Mouse (Mus musculus): ENCODE results near the gene Arhgef38. TPM values are rescaled to one million over a fixed set of nuclear protein-coding genes. Genes with fewer than 3 reads are reported as not detected.

Arhgef38 gene
- 0.13 and 0.26 TPM in 2 replicates for polyA plus RNA-seq (2015; fragmentation: Nextera tagmentation; extraction: Ambion mirVana)

GRCm38 (mm10) chr3:133234821-133235295 lies at the start of gene Arhgef38:
TSS of gene Arhgef38 (minus strand) at chr3:133234949.
- 45% methylated on average over 11 of the region's 12 CpGs for WGBS
- Histone ChIP-seq H3K27ac (ENCODE audit: low read length) (no peak within 1 kb of the TSS), H3K4me1 (ENCODE audit: control insufficient read depth, insufficient read depth, low read length) (no peaks in the 10 kb centered on the region), H3K4me2 (ENCODE audit: low read depth, low read length) (no peak within 1 kb of the TSS), H3K4me3 (ENCODE audit: low read length) (no peak within 1 kb of the TSS), H3K27me3 (ENCODE audit: control insufficient read depth, insufficient read depth, low read length) (no peaks in the 10 kb centered on the region), H3K9ac (ENCODE audit: low read length) (no peak within 1 kb of the TSS), H3K36me3 (ENCODE audit: control insufficient read depth, insufficient read depth) (no peaks in the 10 kb centered on the region), H3K9me3 (replicated peaks; ENCODE audit: control insufficient read depth, low read length) (no peaks in the 10 kb centered on the region)
- no peak for ATAC-seq (replicated peaks; ENCODE audit: extremely low read depth, insufficient read depth, low FRiP score)

GRCm38 (mm10) chr3:133271887-133272286 lies 37.1 kb upstream of the Arhgef38 start:
- H3K4me3 ChIP-seq (ENCODE audit: low read length), result no peak overlapping the region
- no peaks in the 10 kb centered on the region for H3K27me3 ChIP-seq (ENCODE audit: control insufficient read depth, insufficient read depth, low read length)
- 5% methylated on average over 3 of the region's 3 CpGs for WGBS
- no peak overlapping the region for H3K9ac ChIP-seq (ENCODE audit: low read length)
- H3K9me3 ChIP-seq (replicated peaks; ENCODE audit: control insufficient read depth, low read length), result no peaks in the 10 kb centered on the region
- H3K36me3 ChIP-seq (ENCODE audit: control insufficient read depth, insufficient read depth), result no peaks in the 10 kb centered on the region
- H3K27ac ChIP-seq (ENCODE audit: low read length), result no peak overlapping the region
- H3K4me1 ChIP-seq (ENCODE audit: control insufficient read depth, insufficient read depth, low read length), result no peaks in the 10 kb centered on the region
- no peak for ATAC-seq (replicated peaks; ENCODE audit: extremely low read depth, insufficient read depth, low FRiP score)
- H3K4me2 ChIP-seq (ENCODE audit: low read depth, low read length), result no peak overlapping the region

- Histone ChIP-seq H3K4me1 (ENCODE audit: control insufficient read depth, insufficient read depth, low read length) (no peaks in the 10 kb centered on the region), H3K4me3 (ENCODE audit: low read length) (no peak overlapping the region), H3K36me3 (ENCODE audit: control insufficient read depth, insufficient read depth) (no peaks in the 10 kb centered on the region), H3K27ac (ENCODE audit: low read length) (no peak overlapping the region), H3K4me2 (ENCODE audit: low read depth, low read length) (no peak overlapping the region), H3K9me3 (replicated peaks; ENCODE audit: control insufficient read depth, low read length) (no peaks in the 10 kb centered on the region), H3K27me3 (ENCODE audit: control insufficient read depth, insufficient read depth, low read length) (no peaks in the 10 kb centered on the region), H3K9ac (ENCODE audit: low read length) (no peak overlapping the region)
- WGBS, result 88% methylated on average over 2 of the region's 2 CpGs
- ATAC-seq (replicated peaks; ENCODE audit: extremely low read depth, insufficient read depth, low FRiP score), result no peak
These were observed 24.1 kb upstream of the Arhgef38 start for GRCm38 (mm10) chr3:133258860-133259259.

GRCm38 (mm10) chr3:133255842-133256241 lies 21.1 kb upstream of the Arhgef38 start:
- Histone ChIP-seq H3K9ac (ENCODE audit: low read length) (no peak overlapping the region), H3K4me3 (ENCODE audit: low read length) (no peak overlapping the region), H3K27me3 (ENCODE audit: control insufficient read depth, insufficient read depth, low read length) (no peaks in the 10 kb centered on the region), H3K36me3 (ENCODE audit: control insufficient read depth, insufficient read depth) (no peaks in the 10 kb centered on the region), H3K27ac (ENCODE audit: low read length) (no peak overlapping the region), H3K4me1 (ENCODE audit: control insufficient read depth, insufficient read depth, low read length) (no peaks in the 10 kb centered on the region), H3K9me3 (replicated peaks; ENCODE audit: control insufficient read depth, low read length) (no peaks in the 10 kb centered on the region), H3K4me2 (ENCODE audit: low read depth, low read length) (no peak overlapping the region)
- 75% methylated on average over 4 of the region's 4 CpGs for WGBS
- ATAC-seq (replicated peaks; ENCODE audit: extremely low read depth, insufficient read depth, low FRiP score), result no peak

GRCm38 (mm10) chr3:133244027-133244426 lies 9.3 kb upstream of the Arhgef38 start:
- H3K4me2 ChIP-seq (ENCODE audit: low read depth, low read length), result no peak overlapping the region
- H3K27ac ChIP-seq (ENCODE audit: low read length), result no peak overlapping the region
- ATAC-seq (replicated peaks; ENCODE audit: extremely low read depth, insufficient read depth, low FRiP score), result no peak
- no peaks in the 10 kb centered on the region for H3K27me3 ChIP-seq (ENCODE audit: control insufficient read depth, insufficient read depth, low read length)
- H3K9ac ChIP-seq (ENCODE audit: low read length), result no peak overlapping the region
- 84% methylated on average over 9 of the region's 9 CpGs for WGBS
- no peak overlapping the region for H3K4me3 ChIP-seq (ENCODE audit: low read length)
- H3K9me3 ChIP-seq (replicated peaks; ENCODE audit: control insufficient read depth, low read length), result no peaks in the 10 kb centered on the region
- no peaks in the 10 kb centered on the region for H3K4me1 ChIP-seq (ENCODE audit: control insufficient read depth, insufficient read depth, low read length)
- H3K36me3 ChIP-seq (ENCODE audit: control insufficient read depth, insufficient read depth), result no peaks in the 10 kb centered on the region

- ATAC-seq (replicated peaks; ENCODE audit: extremely low read depth, insufficient read depth, low FRiP score), result no peak
- Histone ChIP-seq H3K4me2 (ENCODE audit: low read depth, low read length) (no peak overlapping the region), H3K4me1 (ENCODE audit: control insufficient read depth, insufficient read depth, low read length) (no peaks in the 10 kb centered on the region), H3K4me3 (ENCODE audit: low read length) (no peak overlapping the region), H3K27me3 (ENCODE audit: control insufficient read depth, insufficient read depth, low read length) (no peaks in the 10 kb centered on the region), H3K9me3 (replicated peaks; ENCODE audit: control insufficient read depth, low read length) (no peaks in the 10 kb centered on the region), H3K27ac (ENCODE audit: low read length) (no peak overlapping the region), H3K9ac (ENCODE audit: low read length) (no peak overlapping the region), H3K36me3 (ENCODE audit: control insufficient read depth, insufficient read depth) (no peaks in the 10 kb centered on the region)
- WGBS, result 63% methylated on average over 1 of the region's 1 CpGs
These were observed 7.2 kb upstream of the Arhgef38 start for GRCm38 (mm10) chr3:133241916-133242315.

GRCm38 (mm10) chr3:133233993-133234392 lies 756 bp downstream of the Arhgef38 start:
- Histone ChIP-seq H3K4me3 (ENCODE audit: low read length) (no peak overlapping the region), H3K4me2 (ENCODE audit: low read depth, low read length) (no peak overlapping the region), H3K36me3 (ENCODE audit: control insufficient read depth, insufficient read depth) (no peaks in the 10 kb centered on the region), H3K27ac (ENCODE audit: low read length) (no peak overlapping the region), H3K27me3 (ENCODE audit: control insufficient read depth, insufficient read depth, low read length) (no peaks in the 10 kb centered on the region), H3K9me3 (replicated peaks; ENCODE audit: control insufficient read depth, low read length) (no peaks in the 10 kb centered on the region), H3K4me1 (ENCODE audit: control insufficient read depth, insufficient read depth, low read length) (no peaks in the 10 kb centered on the region), H3K9ac (ENCODE audit: low read length) (no peak overlapping the region)
- 58% methylated on average over 9 of the region's 9 CpGs for WGBS
- ATAC-seq (replicated peaks; ENCODE audit: extremely low read depth, insufficient read depth, low FRiP score), result no peak

GRCm38 (mm10) chr3:133230427-133230826 lies 4.3 kb downstream of the Arhgef38 start:
- 53% methylated on average over 2 of the region's 2 CpGs for WGBS

GRCm38 (mm10) chr3:133229594-133229993 lies 5.2 kb downstream of the Arhgef38 start:
- ATAC-seq (replicated peaks; ENCODE audit: extremely low read depth, insufficient read depth, low FRiP score), result no peak
- Histone ChIP-seq H3K4me3 (ENCODE audit: low read length) (no peak overlapping the region), H3K4me2 (ENCODE audit: low read depth, low read length) (no peak overlapping the region), H3K36me3 (ENCODE audit: control insufficient read depth, insufficient read depth) (no peaks in the 10 kb centered on the region), H3K27ac (ENCODE audit: low read length) (no peak overlapping the region), H3K9ac (ENCODE audit: low read length) (no peak overlapping the region), H3K9me3 (replicated peaks; ENCODE audit: control insufficient read depth, low read length) (no peaks in the 10 kb centered on the region), H3K27me3 (ENCODE audit: control insufficient read depth, insufficient read depth, low read length) (no peaks in the 10 kb centered on the region), H3K4me1 (ENCODE audit: control insufficient read depth, insufficient read depth, low read length) (no peaks in the 10 kb centered on the region)

More at GRCm38 (mm10) chr3:133230427-133230826, 4.3 kb downstream of the Arhgef38 start:
- no peaks in the 10 kb centered on the region for H3K27me3 ChIP-seq (ENCODE audit: control insufficient read depth, insufficient read depth, low read length)
- H3K4me1 ChIP-seq (ENCODE audit: control insufficient read depth, insufficient read depth, low read length), result no peaks in the 10 kb centered on the region
- H3K36me3 ChIP-seq (ENCODE audit: control insufficient read depth, insufficient read depth), result no peaks in the 10 kb centered on the region
- no peak for ATAC-seq (replicated peaks; ENCODE audit: extremely low read depth, insufficient read depth, low FRiP score)
- no peak overlapping the region for H3K27ac ChIP-seq (ENCODE audit: low read length)
- no peak overlapping the region for H3K9ac ChIP-seq (ENCODE audit: low read length)
- no peaks in the 10 kb centered on the region for H3K9me3 ChIP-seq (replicated peaks; ENCODE audit: control insufficient read depth, low read length)
- no peak overlapping the region for H3K4me2 ChIP-seq (ENCODE audit: low read depth, low read length)
- no peak overlapping the region for H3K4me3 ChIP-seq (ENCODE audit: low read length)
